Mouse (Mus musculus) forebrain, embryonic 12.5 days (tissue): Measurements from ENCODE around the gene Cntrl. TPM values are rescaled to one million over a fixed set of nuclear protein-coding genes. Genes with fewer than 3 reads are reported as not detected.

ENCODE experiments used
- ATAC-seq: fragments of 200-750 bp; cut with Nextera tagmentation; 2 replicates; pipeline ENCODE4 v1.8.0; 2017; ENCODE audit warnings: moderate TSS enrichment; ENCODE audit not compliant: low FRiP score
- H3K27ac ChIP-seq: fragments of 300-500 bp; sonication (generic); 2 replicates; pipeline ENCODE4 v1.5.1; 2016; ENCODE audit warnings: mild to moderate bottlenecking
- H3K27me3 ChIP-seq: fragments of 300-500 bp; sonication (generic); 2 replicates; pipeline ENCODE4 v1.6.1; 2016; ENCODE audit warnings: mild to moderate bottlenecking
- H3K36me3 ChIP-seq: fragments of 300-500 bp; sonication (generic); replicated peaks from 2 replicates; pipeline ENCODE4 v1.6.1; 2016; ENCODE audit warnings: mild to moderate bottlenecking
- H3K4me1 ChIP-seq: fragments of 300-500 bp; sonication (generic); 2 replicates; pipeline ENCODE4 v1.6.1; 2016
- H3K4me2 ChIP-seq: fragments of 300-500 bp; sonication (generic); 2 replicates; pipeline ENCODE4 v1.6.1; 2016; ENCODE audit warnings: mild to moderate bottlenecking, moderate library complexity
- H3K4me3 ChIP-seq: fragments of 300-500 bp; sonication (generic); replicated peaks from 2 replicates; pipeline ENCODE4 v1.5.1; 2016; ENCODE audit warnings: mild to moderate bottlenecking
- H3K9ac ChIP-seq: fragments of 300-500 bp; sonication (generic); 2 replicates; pipeline ENCODE4 v1.6.1; 2016; ENCODE audit warnings: mild to moderate bottlenecking
- H3K9me3 ChIP-seq: fragments of 300-500 bp; sonication (generic); 2 replicates; pipeline ENCODE4 v1.6.1; 2016
- WGBS: fragments of 180-500 bp; shearing (Covaris S2); methylation state at CpG from one replicate; pipeline ENCODE4 v1.1.7; 2016; 5-methylcytosine and 5-hydroxymethylcytosine counted together
- polyA plus RNA-seq: library from polyadenylated mRNA; unstranded; fragments of >200 nt; fragmentation: Nextera tagmentation; extraction: Ambion mirVana; gene quantifications from 2 replicates; pipeline ENCODE4 v1.2.1, GENCODE M21; 2016

Gene Cntrl
- polyA plus RNA-seq, 1 experiment from 2014 or later, result 37.1 TPM

- no peak overlapping the region for H3K4me3 ChIP-seq
- no peak overlapping the region for H3K9ac ChIP-seq
- H3K27me3 ChIP-seq, result no peaks in the 10 kb centered on the region
- no peaks in the 10 kb centered on the region for H3K9me3 ChIP-seq
- H3K4me2 ChIP-seq, result no peak overlapping the region
- WGBS, result 74% methylated on average over 4 of the region's 4 CpGs
- H3K27ac ChIP-seq, result no peak overlapping the region
- no peaks in the 10 kb centered on the region for H3K36me3 ChIP-seq
- no peak for ATAC-seq
- no peaks in the 10 kb centered on the region for H3K4me1 ChIP-seq
Measured at GRCm38 (mm10) chr2:35087418-35087817, 21.9 kb upstream of the Cntrl start.

GRCm38 (mm10) chr2:35100529-35100928 lies 8.8 kb upstream of the Cntrl start:
- no peaks in the 10 kb centered on the region for H3K9me3 ChIP-seq
- H3K4me1 ChIP-seq, result no peaks in the 10 kb centered on the region
- H3K36me3 ChIP-seq, result no peaks in the 10 kb centered on the region
- H3K4me3 ChIP-seq, result no peak overlapping the region
- no peak overlapping the region for H3K27ac ChIP-seq
- no peaks in the 10 kb centered on the region for H3K27me3 ChIP-seq
- WGBS, result 88% methylated on average over 6 of the region's 6 CpGs
- no peak overlapping the region for H3K4me2 ChIP-seq
- no peak overlapping the region for H3K9ac ChIP-seq
- ATAC-seq, result no peak

GRCm38 (mm10) chr2:35101443-35101842 lies 7.8 kb upstream of the Cntrl start, which contains the start of gene AI182371:
TSS of gene AI182371 (minus strand) at chr2:35101543.
- H3K4me3 ChIP-seq, result no peak within 1 kb of the TSS
- no peaks in the 10 kb centered on the region for H3K4me1 ChIP-seq
- no peak for ATAC-seq
- H3K9me3 ChIP-seq, result no peaks in the 10 kb centered on the region
- no peaks in the 10 kb centered on the region for H3K27me3 ChIP-seq
- no peak within 1 kb of the TSS for H3K27ac ChIP-seq
- H3K36me3 ChIP-seq, result no peaks in the 10 kb centered on the region
- 96% methylated on average over 3 of the region's 3 CpGs for WGBS
- no peak within 1 kb of the TSS for H3K4me2 ChIP-seq
- no peak within 1 kb of the TSS for H3K9ac ChIP-seq

- Histone ChIP-seq H3K9me3 (no peaks in the 10 kb centered on the region), H3K4me3 (no peak overlapping the region)
Measured at GRCm38 (mm10) chr2:35102777-35103176, 6.5 kb upstream of the Cntrl start.

GRCm38 (mm10) chr2:35103558-35103957 lies 5.7 kb upstream of the Cntrl start:
- Histone ChIP-seq H3K4me1 (peaks cover under 1% of the 10 kb centered on the region; the same call in 1 of the 2 replicates), H3K4me3 (no peak overlapping the region), H3K9me3 (no peaks in the 10 kb centered on the region), H3K27ac (no peak overlapping the region), H3K9ac (no peak overlapping the region), H3K27me3 (no peaks in the 10 kb centered on the region), H3K4me2 (no peak overlapping the region), H3K36me3 (no peaks in the 10 kb centered on the region)
- 79% methylated on average over 5 of the region's 5 CpGs for WGBS
- no peak for ATAC-seq

More at GRCm38 (mm10) chr2:35102777-35103176, 6.5 kb upstream of the Cntrl start:
- no peaks in the 10 kb centered on the region for H3K4me1 ChIP-seq
- no peaks in the 10 kb centered on the region for H3K27me3 ChIP-seq
- no peak for ATAC-seq
- H3K4me2 ChIP-seq, result no peak overlapping the region
- H3K27ac ChIP-seq, result no peak overlapping the region
- no peak overlapping the region for H3K9ac ChIP-seq
- H3K36me3 ChIP-seq, result no peaks in the 10 kb centered on the region

- H3K36me3 ChIP-seq, result no peaks in the 10 kb centered on the region
- no peaks in the 10 kb centered on the region for H3K27me3 ChIP-seq
- 61% methylated on average over 3 of the region's 3 CpGs for WGBS
- no peak for ATAC-seq
- no peak overlapping the region for H3K4me3 ChIP-seq
- H3K4me1 ChIP-seq, result peaks cover 4% of the 10 kb centered on the region; the same call in 1 of the 2 replicates
- no peak overlapping the region for H3K27ac ChIP-seq
- H3K9ac ChIP-seq, result no peak overlapping the region
- H3K4me2 ChIP-seq, result no peak overlapping the region
- no peaks in the 10 kb centered on the region for H3K9me3 ChIP-seq
Measured at GRCm38 (mm10) chr2:35104843-35105242, 4.4 kb upstream of the Cntrl start.

GRCm38 (mm10) chr2:35107984-35108635 lies 1.2 kb upstream of the Cntrl start:
- ATAC-seq, result no peak
- no peak overlapping the region for H3K9ac ChIP-seq
- no peaks in the 10 kb centered on the region for H3K36me3 ChIP-seq
- H3K27me3 ChIP-seq, result no peaks in the 10 kb centered on the region
- peaks cover 7% of the 10 kb centered on the region; the same call in 1 of the 2 replicates for H3K4me1 ChIP-seq
- no peak overlapping the region for H3K27ac ChIP-seq
- H3K9me3 ChIP-seq, result no peaks in the 10 kb centered on the region
- H3K4me2 ChIP-seq, result no peak overlapping the region
- WGBS, result 55% methylated on average over 5 of the region's 5 CpGs
- H3K4me3 ChIP-seq, result no peak overlapping the region

GRCm38 (mm10) chr2:35108712-35109111 lies 580 bp upstream of the Cntrl start:
- Histone ChIP-seq H3K4me2 (peak overlapping the region; percentile 67), H3K9me3 (no peaks in the 10 kb centered on the region), H3K36me3 (peaks cover 4% of the 10 kb centered on the region; the same call in 1 of the 2 replicates), H3K9ac (peak overlapping the region; percentile 73; the same call in 1 of the 2 replicates), H3K27me3 (no peaks in the 10 kb centered on the region), H3K4me1 (peaks cover 7% of the 10 kb centered on the region; the same call in 1 of the 2 replicates), H3K4me3 (peak overlapping the region; percentile 59), H3K27ac (peak overlapping the region; percentile 65)
- no peak; the same call in 1 of the 2 replicates for ATAC-seq
- WGBS, result 40% methylated on average over 3 of the region's 3 CpGs

- Histone ChIP-seq H3K4me2 (peak overlapping the region; percentile 67), H3K4me1 (peaks cover 7% of the 10 kb centered on the region; the same call in 1 of the 2 replicates), H3K27ac (no peak overlapping the region), H3K27me3 (no peaks in the 10 kb centered on the region), H3K9ac (peak overlapping the region; percentile 73), H3K36me3 (peaks cover 4% of the 10 kb centered on the region; the same call in 1 of the 2 replicates), H3K4me3 (peak overlapping the region; percentile 59), H3K9me3 (no peaks in the 10 kb centered on the region)
- ATAC-seq, result no peak
- WGBS, result 3% methylated on average over 13 of the region's 13 CpGs
Measured at GRCm38 (mm10) chr2:35109924-35110304, 622 bp downstream of the Cntrl start.

GRCm38 (mm10) chr2:35110521-35110920 lies 1.2 kb downstream of the Cntrl start:
- H3K27me3 ChIP-seq, result no peaks in the 10 kb centered on the region
- peaks cover 8% of the 10 kb centered on the region; the same call in 1 of the 2 replicates for H3K36me3 ChIP-seq
- H3K4me3 ChIP-seq, result no peak overlapping the region
- no peak overlapping the region; the same call in 1 of the 2 replicates for H3K4me2 ChIP-seq
- peaks cover 7% of the 10 kb centered on the region; the same call in 1 of the 2 replicates for H3K4me1 ChIP-seq
- no peak overlapping the region for H3K9ac ChIP-seq
- H3K27ac ChIP-seq, result no peak overlapping the region
- ATAC-seq, result no peak
- no peaks in the 10 kb centered on the region for H3K9me3 ChIP-seq
- WGBS, result 78% methylated on average over 2 of the region's 2 CpGs

- Histone ChIP-seq H3K36me3 (peaks cover 28% of the 10 kb centered on the region), H3K4me1 (no peaks in the 10 kb centered on the region), H3K9me3 (no peaks in the 10 kb centered on the region), H3K27me3 (no peaks in the 10 kb centered on the region), H3K4me3 (no peak overlapping the region), H3K27ac (no peak overlapping the region), H3K4me2 (no peak overlapping the region), H3K9ac (no peak overlapping the region)
- 72% methylated on average over 7 of the region's 7 CpGs for WGBS
- ATAC-seq, result no peak
Measured at GRCm38 (mm10) chr2:35124716-35125115, 15.4 kb downstream of the Cntrl start.

- H3K9me3 ChIP-seq, result no peaks in the 10 kb centered on the region
- H3K27me3 ChIP-seq, result no peaks in the 10 kb centered on the region
- no peak overlapping the region for H3K4me3 ChIP-seq
- H3K27ac ChIP-seq, result peak overlapping the region; percentile 75; the same call in 1 of the 2 replicates
- H3K4me2 ChIP-seq, result peak overlapping the region; percentile 65
- H3K36me3 ChIP-seq, result peaks cover 25% of the 10 kb centered on the region
- peaks cover 17% of the 10 kb centered on the region for H3K4me1 ChIP-seq
- H3K9ac ChIP-seq, result no peak overlapping the region
- ATAC-seq, result peak; percentile 42; the same call in 1 of the 2 replicates
Measured at GRCm38 (mm10) chr2:35131491-35131890, 22.2 kb downstream of the Cntrl start.
